Mouse (Mus musculus): Measurements from ENCODE around the gene Chrm3.

The Chrm3 gene

DNA sequence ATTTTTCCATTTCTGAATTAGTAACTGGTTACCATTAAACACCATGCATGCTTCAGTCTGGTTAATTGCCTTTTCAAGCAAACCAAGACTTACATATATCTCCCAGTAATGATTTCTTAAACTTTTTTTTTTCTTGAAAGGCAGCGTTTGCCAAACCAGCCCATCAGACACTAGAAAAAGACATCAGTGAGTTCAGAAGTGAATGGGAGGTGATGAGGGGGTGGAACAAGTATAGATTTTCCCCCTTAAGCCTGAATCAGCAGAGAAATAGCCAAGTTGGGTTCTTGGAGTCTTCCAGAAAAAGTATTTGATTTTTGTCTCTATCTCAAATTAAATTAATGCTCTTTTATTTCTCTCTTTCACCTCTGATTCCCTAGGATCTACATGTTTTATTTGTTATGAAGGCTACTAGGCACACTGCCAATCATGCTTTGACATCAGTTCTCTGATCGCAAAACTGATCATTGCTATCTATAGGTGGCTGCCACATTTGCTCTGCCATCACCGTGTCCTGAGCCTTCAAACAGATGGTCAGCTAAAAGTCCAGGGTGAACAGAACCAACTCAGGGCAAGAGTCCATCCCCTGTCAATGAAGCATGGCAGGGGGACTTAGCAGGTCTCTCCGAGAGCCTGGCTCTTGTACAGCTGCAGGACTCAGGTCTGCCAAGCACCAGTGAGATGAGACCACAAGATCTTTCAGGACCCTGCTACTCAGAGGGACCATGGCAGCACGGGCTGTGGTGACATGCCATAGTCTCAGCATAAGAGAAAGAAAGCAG, 125.1 kb downstream of the Chrm3 start:
- no peak for DNase-seq

DNA sequence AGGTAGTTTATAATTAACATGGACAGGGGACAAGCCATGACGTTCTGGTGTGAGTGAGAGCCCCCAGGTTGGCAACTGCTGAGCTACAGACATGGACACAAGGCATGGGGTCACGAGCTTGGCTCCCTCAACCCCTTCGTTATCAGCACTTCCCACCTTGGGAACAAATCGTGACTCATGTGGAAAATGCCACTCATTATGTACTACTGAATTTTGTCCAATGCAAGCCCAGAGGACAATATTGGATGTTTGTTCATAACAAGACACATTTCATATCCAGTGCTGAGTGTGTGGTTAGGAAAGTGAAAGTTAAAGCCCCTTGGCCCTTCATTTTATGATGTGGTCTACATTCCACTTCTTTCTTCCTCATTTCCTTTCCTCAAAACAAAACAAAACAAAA, 140.2 kb downstream of the Chrm3 start:
- no peak for DNase-seq

DNA sequence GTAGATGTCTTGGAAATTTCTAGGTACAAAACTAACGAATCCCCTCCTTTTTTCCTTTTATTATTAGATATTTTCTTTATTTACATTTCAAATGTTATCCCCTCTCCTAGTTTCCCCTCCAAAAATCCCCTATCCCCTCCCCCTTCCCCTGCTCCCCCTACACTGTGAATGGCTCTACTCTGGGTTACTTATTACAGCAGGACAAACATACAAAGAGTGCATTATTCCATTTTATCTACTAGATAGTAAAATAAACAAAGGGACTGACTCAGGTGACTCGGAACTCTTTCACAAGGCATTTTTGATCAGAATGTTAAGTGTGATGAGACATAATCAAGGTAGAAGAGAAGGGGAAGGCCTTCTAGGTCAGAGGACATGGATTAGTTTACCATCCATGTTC, 148.5 kb downstream of the Chrm3 start:
- no peak for DNase-seq

DNA sequence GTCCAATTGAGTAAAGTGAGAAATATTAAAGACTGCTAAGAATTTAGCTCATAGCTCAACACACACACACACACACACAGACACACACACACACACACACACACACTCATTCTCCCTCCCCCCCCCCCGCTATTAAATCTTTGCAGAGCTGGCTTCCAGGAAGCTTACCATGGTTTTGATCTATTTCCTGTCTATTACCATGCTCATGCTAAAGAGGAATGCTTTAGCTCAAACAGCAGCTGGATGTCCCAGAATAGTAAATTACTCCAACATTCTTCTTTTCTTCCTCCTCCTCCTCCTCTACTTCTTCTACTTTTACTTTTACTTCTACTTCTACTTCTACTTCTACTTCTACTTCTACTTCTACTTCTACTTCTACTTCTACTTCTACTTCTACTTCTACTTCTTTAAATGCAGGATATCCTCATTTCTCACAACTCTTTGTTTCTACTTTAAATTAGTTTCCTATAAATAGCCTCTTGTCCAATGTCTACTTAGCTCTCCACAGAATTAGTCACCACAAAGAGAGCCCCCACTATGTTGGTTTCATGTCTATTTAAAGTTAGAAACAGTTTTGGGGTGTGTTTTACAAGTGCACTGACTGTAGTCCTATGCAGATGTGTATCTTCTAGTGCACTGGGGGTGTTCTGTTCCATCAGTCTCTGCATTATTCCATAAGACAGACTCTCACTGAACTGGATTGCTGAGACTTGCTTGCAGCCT, 150.0 kb downstream of the Chrm3 start:
- no peak for DNase-seq

DNA sequence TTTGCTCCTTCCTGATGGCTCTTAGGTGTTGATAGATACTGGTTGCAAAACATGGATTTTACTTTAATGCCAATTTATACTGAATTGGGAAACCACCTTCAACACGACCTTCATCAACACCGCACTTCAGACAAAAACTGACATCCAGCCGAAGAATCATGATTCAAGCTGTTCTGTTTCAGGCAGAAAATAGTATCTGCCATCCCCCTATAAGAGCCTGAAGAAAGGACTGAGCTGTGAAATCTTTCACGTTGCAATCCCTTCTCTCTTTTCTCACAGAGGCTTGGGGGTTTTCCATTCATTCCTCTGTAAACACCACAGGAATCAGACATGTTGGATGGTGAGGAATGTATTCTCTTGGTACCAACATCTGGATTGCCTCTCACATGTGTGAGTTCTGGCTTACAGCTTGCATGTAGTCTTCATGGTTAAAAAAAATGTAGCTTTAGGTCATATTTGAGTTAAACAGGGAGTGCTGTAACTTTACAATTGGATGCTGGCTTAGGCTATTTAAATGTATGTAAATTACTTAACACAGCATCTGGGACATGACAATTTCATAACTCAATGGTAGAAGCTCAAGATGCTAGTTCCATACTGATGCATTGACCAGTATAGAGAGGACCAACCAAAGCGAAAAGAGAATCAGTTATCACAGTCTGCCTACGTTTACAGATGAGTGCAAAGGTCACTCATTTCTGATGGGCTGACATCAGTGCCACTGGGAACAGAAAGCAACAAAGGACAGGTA, 161.3 kb downstream of the Chrm3 start:
- DNase-seq = no peak

DNA sequence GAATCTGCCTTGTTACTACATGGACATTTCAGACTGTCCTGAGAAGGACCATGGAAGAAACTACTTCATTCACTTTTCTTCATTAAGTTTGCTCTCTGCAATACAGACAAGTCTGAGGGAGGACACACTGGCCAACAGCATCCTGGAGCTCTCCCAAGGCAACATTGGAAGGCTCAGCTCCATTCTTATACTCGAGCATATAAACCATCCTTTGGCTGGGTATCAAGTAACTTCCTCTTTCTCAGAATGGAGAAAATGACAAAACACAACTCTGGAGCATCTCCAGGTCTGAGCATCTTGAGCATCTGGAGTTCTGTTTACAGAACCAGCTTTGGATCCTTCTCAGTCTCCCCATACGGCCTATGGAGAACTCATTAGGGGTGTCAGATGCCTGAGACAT, 170.8 kb downstream of the Chrm3 start:
- DNase-seq = no peak

DNA sequence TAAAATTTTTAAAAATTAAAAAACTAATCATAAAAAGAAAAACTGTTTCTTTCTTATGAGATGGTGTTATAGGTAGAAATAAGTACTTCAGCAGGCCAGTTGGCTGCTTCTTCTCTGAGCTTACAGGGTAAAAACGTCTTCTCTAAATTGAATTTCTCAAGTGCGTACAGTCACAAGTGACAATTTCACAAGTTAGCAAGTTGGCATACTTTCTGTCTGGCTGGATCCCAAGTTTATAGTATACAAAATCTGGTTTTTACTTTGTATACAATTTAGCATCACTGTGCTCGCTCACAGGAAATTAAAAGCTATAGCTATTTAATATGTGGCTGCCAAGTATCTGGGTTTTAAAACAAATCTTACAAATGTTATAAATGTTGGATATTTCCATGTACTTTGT, 172.7 kb downstream of the Chrm3 start:
- no peak for DNase-seq

DNA sequence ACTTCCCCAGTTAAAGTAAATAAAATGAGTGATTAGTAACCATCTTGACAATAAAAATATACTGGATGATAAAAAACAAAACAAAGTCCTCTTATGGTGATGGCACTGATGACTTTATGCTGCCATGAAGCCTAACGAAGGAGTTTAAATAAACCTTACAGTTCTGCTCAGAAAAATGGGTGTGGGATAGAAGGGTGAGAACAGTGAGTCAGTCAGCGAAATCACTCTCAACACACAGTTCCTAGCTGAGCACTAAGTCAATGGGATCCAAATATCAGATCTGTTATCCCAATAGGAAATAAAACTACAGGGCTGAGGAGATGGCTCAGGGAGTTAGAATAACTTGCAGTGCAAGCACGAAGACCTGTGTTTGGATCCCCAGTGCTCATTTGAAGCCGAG, 176.8 kb downstream of the Chrm3 start:
- no peak for DNase-seq

DNA sequence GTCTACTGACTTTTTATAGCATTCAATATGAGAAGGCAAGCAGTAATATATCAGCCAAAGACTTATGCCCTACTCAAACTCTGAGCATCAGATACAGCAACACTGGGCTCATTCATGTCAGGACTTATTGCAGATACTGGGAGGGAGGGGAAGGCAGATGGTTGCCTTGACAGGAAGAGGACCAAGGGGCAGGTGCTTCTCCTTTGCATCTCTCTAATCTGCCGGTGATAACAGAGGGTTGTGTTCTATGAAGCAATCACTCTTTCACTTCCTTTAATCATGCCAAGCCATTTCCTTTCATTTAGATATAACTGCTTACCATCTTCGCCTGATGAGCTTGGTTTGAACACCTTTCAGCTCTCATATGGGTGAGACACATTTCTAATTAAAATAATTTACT, 177.9 kb downstream of the Chrm3 start:
- DNase-seq = no peak

DNA sequence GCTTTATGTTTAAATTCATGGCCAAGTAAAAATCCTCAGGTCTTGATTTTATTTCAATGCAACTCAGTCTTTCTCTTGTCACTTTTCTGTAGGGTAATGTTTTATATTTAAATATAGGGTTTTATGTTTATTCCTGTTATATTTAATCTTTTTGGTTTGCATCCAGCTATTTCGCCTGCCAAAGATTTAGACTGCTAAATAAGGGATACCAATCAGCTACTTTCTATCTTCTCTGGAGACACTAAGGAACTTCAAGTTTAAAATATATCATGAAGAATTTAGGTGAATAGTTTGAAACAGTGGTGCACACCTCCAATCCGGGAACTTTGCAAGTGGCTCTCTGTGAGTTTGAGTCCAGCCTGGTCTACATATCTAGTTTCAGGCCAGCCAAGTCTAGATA, 190.1 kb downstream of the Chrm3 start:
- DNase-seq = no peak

DNA sequence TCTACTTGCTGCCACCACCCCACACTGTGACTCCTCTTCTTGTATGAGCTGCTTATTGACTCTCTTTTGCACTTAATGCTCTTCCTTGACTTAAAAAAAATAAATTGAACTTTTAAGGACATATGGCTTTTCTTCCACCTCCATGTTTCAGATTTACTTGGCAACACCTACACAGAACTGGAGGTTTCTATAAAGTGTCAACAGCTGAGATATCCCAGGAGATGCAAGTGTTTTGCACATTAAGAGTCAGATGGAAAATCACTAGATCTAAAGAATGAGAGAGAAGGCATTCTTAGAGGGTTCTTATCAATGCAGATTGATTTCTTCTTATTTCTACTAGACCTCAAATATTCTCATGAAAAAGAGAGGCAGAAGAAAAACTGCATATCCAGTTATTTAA, 197.3 kb downstream of the Chrm3 start:
- DNase-seq = no peak

DNA sequence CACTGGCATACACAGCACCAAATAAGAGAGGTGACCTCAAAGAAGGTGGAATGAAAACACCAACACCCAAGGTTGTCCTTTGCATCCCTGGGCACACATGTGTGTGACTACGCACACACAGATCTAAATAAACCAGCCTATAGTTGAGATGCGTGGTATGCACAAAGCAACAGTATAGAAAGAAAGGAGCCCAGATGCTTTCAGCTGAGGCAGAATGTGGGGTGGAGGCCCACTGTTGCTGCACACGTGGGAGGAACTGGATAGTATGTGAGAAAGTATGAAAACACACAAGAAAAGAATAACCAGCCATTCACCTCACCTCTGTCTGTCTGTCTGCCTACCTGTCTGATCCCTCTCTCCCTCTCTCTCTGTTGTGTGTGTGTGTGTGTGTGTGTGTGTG, 203.2 kb downstream of the Chrm3 start:
- DNase-seq = no peak

DNA sequence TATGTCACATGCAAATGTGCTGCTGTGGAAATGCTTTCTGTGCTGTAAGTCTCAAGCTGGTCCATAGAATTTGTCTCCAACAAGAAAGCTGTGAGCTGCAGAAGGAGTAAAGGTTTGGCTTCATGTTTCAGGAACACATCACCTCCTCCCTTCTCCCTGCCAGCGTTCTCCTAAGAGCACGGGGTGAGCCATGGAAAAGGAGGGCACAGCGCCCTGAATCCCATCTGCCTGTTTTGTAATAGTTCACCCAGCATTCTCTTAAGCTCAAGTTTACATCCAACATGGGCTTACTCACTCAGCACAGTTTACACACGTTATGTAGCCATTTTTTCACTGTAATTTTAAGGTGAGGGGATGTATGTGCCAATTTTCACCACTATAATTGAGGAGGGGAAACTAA, 220.1 kb downstream of the Chrm3 start:
- DNase-seq = no peak

DNA sequence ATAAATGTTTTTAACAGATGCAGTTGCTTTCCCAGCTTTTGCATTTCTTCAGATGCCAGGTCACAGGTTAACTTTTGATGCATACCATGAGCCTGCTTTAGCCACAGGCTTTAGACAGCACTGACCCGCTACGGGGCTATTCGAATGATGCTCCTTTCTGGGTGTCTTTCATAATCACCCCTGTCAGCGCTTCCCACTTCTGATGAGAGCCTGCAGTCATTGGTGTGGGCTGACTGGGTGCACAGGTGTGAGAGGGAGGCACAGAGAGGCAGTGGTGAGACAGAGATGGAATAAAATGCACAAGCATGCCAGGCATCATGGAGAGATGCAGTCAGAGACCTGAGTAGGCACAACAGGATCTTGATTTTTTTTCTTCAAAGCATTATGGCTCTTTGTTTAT, 221.8 kb downstream of the Chrm3 start:
- DNase-seq = no peak

DNA sequence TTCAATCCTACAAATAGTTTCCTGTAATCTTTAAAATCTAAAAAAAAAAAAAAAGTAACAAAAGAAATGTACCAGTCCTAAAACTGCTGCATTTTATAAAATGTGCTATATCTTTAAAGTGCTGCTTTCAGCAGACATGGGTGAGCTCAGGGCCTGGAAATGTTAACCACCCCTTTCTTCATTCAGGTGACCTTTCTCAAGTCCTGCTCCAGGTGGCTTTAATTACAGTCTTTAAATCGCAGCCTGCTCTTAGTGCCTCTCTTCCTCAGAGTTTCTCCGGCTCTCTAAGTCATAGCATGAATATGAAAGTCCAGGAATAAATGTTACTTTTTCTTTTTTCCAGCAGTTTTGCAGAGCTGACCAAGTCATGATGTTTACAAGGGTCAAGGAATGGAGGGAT, 229.6 kb downstream of the Chrm3 start:
- no peak for DNase-seq

DNA sequence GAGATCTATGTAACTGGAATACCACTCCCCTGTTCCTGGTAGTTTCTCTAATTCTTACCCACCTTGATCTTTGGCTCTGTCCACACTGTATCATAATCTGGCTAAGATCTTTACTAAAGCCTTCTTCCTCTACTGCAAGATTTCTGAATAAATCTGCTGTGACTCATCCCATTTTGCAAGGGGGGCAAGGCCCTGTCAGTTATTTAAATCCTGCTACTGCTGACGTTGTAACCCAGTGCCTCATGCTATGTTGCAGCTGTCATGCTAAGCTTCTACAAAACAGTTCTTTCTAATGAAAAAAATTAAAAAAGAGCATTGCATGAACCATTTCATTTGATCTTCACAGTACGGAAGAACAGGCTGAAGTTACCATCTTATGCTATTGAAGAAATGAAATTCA, 248.4 kb downstream of the Chrm3 start:
- no peak for DNase-seq

DNA sequence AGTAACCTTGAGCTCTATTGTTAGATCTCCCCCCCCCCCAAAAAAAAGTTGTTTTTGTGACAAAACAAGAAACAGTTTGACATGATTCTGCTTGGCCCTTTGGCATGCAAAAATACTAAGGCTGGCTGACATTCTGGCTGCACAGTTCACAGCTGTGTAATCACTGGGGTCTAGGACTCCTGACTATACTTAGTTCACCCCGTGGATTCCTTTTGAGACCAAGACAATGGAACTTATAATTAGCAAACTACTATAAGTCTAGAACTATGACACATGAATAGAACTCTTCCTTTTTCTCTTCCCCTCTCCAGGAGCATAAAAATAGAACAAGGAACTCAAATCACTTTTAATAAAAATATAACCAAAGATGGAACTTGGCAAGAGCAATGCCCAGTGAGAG, 251.1 kb downstream of the Chrm3 start:
- no peak for DNase-seq

DNA sequence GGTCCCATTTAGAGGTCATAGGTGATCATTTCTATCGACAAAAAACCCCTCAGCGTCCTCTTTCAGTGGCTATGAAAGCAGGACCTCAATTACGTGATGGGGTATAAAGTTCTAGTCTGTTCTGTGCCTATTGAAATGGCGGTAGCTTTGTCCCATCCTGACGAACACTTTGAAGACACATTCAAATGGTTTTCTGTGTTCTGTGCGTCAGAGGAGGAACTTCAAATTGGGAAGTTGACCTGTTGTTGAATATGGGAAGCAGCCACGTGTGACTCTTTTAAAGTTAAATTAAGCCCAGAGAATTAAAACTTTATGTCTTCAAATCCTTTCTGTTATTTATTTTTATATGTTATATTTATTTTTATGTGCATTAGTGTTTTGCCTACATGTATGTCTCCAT, 253.3 kb downstream of the Chrm3 start:
- no peak for DNase-seq

DNA sequence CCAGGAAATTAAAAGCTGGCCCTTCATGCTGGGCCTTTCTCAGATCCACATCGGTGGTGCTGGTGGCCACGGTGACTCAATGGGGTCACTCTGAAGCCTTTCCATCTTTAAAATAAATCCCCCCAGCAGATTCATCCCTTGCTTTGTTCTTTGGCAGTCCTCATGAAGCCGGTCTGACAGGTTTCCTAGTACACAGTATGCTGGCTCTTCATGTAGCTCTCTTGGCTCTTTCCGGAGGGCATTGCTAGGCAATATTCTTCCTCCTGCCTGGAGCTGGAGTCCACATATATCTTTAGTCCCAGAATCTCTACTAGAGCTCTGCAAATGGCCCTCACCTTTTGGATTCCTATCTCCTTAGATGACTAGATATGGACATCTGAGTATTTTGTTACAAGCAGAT, 269.9 kb downstream of the Chrm3 start:
- no peak for DNase-seq

DNA sequence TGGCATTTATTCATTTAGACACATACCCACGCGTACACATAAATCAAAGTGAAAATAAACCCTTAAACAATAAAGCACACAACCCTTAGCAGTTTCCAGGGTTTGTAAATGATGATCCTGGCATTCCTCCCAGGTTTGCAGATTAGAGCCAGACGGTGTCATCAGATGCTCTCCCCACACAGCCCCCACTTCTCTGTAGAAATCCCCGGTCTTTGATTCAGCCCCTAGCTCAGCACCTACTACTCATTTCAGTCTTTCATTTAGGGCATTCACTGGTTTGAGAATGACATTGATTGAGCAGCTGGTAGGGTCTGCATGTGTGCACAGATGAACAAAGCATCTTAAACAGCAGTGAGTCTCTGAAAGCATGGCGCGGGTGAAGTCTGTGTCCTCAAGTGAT, 274.3 kb downstream of the Chrm3 start:
- no peak for DNase-seq

DNA sequence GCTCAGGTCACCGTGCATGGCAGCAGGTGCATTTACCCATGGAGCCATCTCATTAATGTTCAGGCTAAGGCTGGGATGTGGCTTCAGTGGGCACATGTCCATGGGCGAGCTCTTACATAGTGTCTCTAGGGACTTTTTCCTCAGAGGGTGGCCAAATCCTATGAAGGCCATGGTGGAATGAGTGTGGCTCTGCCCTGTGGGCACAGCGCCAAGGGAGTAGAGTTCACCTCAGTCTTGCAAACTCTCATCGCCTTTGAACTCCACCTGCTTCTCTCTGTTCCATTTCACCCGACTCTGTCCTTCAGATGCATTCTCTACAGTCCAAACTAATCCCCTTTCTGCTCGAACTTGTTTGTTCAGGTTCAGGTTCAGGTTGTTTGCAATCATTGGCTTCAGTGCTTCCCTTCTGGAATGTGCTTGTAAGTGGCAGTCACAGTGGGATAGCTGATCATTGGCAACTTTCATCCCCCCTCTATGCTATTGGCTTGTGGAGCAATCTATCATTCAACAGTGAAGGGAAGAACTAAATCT, 278.7 kb downstream of the Chrm3 start:
- no peak for DNase-seq

DNA sequence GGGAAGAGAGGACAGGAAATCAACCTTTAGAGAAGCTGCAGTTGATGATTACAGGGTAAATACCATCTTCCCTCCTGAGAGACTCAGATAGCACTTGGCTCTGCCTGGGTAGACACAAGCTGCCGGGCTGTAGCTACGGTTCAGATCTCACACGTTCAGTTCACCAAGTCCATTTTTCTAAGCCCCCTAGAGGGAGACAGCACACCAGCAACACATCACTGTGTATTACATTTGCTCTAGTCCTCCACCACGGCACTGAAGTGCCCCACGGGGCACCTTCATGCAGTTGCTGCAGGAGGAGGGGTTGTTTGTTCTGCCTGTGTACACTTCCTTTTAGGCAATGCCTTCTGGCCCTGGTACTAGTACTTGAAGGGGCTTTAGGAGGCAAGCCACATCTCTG, 289.5 kb downstream of the Chrm3 start:
- DNase-seq = no peak

DNA sequence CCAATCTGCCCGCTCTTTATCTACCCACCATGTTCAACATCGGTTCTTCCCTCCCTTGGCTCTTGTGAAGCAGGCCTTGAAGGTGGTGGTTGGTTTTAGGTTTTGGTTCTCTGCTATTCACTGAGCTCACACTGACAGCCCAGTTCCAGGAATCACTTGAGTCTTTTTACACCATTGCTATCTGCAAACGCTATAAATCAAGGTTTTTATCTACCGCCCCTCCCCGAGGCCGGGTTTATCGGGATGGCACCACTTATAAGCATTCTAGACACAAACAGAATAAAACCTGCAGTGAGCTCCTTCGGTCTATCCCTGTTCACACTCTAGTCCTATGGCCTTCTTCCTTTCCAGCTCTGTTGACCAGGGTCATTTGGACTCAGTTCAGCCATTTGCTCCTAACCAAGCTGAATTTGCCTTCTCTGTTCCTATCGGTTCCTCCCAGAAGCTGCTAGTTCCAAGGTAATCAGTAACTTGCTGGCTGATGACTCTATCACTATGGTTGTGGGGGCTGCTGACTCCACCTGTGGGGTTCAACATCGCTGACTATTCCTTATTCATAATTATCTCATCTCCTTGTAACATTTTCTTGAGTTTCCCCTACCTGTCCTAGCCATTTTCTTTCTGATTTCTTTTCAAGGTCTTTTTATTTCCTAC, 291.6 kb downstream of the Chrm3 start:
- no peak for DNase-seq

Data from cerebellum, adult 11 months (tissue).